Mouse (Mus musculus) small intestine, adult 2 months (tissue): ENCODE measurements around the gene Tfcp2l1. TPM values are rescaled to one million over a fixed set of nuclear protein-coding genes. Genes with fewer than 3 reads are reported as not detected.
A peak's percentile ranks its signal among the peaks of the same experiment; 100 is the strongest.

Experiments
- H3K27ac ChIP-seq: fragments of 200-500 bp; 2 replicates; pipeline ENCODE4 v1.5.1; 2012; ENCODE audit warnings: low read depth, low read length, control low read depth, inconsistent platforms; ENCODE audit not compliant: insufficient read depth
- H3K27me3 ChIP-seq: fragments of 200-500 bp; 2 replicates; pipeline ENCODE4 v1.6.1; 2012; ENCODE audit warnings: mild to moderate bottlenecking, moderate library complexity, low read length, inconsistent platforms; ENCODE audit not compliant: control insufficient read depth, insufficient read depth
- H3K36me3 ChIP-seq: fragments of 200-500 bp; 2 replicates; pipeline ENCODE4 v1.6.1; 2012; ENCODE audit warnings: mild to moderate bottlenecking, low read length, control low read depth, inconsistent platforms; ENCODE audit not compliant: control insufficient read depth, insufficient read depth
- H3K4me1 ChIP-seq: fragments of 200-500 bp; 2 replicates; pipeline ENCODE4 v1.6.1; 2012; ENCODE audit warnings: low read length, inconsistent platforms, mixed read lengths; ENCODE audit not compliant: control insufficient read depth, insufficient read depth, insufficient read length
- H3K4me3 ChIP-seq: fragments of 200-500 bp; 2 replicates; pipeline ENCODE4 v1.5.1; 2012; ENCODE audit warnings: low read depth, mild to moderate bottlenecking, control low read depth, inconsistent platforms, low read length, moderate library complexity
- CTCF ChIP-seq: fragments of 200-500 bp; IDR thresholded peaks from 2 replicates; pipeline ENCODE4 v1.5.1; 2012; ENCODE audit warnings: low read depth, mild to moderate bottlenecking, control low read depth, inconsistent platforms, low read length, moderate library complexity, mixed read lengths; ENCODE audit not compliant: insufficient replicate concordance, insufficient read length; ENCODE audit errors: extremely low read depth
- POLR2A ChIP-seq: fragments of 200-500 bp; IDR thresholded peaks from 2 replicates; pipeline ENCODE4 v1.6.1; 2012; ENCODE audit warnings: low read depth, mild to moderate bottlenecking, control low read depth, inconsistent platforms, low read length, moderate library complexity
- WGBS: fragments of 180-500 bp; shearing (Covaris S2); methylation state at CpG from one replicate; pipeline ENCODE4 v1.1.7; 2018; 5-methylcytosine and 5-hydroxymethylcytosine counted together
- polyA plus RNA-seq: library from polyadenylated mRNA; depleted of rRNA; stranded (reverse); fragments of >200 nt; gene quantifications from 2 replicates; pipeline ENCODE4 v1.2.3, GENCODE M21; 2012

Tfcp2l1 gene
- polyA plus RNA-seq, 1 experiment: 23.3 TPM

DNA sequence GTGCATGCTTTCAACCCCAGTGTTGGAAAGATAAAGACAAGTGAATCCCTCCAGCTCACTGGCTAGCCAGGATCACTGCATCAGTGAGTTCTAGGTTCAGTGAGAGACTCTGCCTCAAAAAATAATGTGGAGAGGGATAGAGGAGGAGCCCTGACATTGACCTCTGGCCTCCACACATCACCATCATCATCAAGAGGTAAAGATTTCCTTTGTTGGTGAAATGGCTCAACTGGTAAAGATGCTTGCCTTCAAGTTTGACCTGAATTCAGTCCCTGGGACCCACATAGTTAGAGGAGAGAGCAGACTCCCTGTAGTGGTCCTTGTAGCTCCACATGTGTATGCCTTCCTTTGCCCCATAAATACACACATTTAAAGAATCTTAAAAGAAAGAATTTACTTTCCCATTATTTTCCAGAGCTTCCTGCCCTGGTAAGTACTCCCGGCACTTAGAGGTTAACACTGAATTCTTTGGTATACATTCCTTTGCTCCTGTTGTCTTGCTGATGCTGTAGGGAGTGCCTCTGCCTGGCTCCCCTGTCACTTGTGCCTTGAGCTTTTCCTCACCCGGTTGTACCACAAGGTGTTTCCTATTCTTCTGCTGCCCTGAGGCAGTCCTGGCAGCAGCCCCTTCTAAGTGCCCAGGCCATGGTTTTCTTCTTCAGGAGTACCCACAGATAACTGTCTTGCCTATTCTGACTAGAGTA, 14.7 kb downstream of the Tfcp2l1 start:
- WGBS: 79% methylated on average over 2 of the region's 2 CpGs
- no peak overlapping the region for H3K4me3 ChIP-seq
- H3K36me3 ChIP-seq: no peaks in the 10 kb centered on the region
- no peaks in the 10 kb centered on the region for H3K27me3 ChIP-seq
- TF ChIP-seq POLR2A: no peak
- TF ChIP-seq CTCF: no peak
- no peak overlapping the region for H3K27ac ChIP-seq
- H3K4me1 ChIP-seq: peaks cover 5% of the 10 kb centered on the region; the same call in 1 of the 2 replicates

GRCm38 (mm10) chr1:118643138-118643979, 15.6 kb downstream of the Tfcp2l1 start:
- TF ChIP-seq CTCF: no peak
- no peak overlapping the region for H3K27ac ChIP-seq

DNA sequence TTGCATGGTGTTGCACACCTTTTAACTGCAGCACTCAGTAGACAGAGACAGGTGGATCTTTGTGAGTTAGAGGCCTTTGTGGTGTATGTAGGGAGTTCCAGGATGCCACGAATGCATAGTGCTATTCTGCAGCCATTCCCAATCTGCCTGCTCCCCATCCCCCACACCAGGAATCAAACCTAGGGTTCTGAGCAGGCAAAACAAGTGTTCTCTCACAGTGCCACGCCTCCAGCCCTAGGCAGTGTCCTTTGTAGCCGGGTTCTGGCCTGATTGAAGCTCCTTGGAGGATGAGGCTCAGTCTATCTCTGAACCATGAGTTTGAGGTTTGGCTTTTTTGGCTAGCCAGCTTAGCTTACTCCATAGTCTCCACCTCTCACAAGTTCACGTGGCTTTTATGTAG, 18.0 kb downstream of the Tfcp2l1 start:
- Histone ChIP-seq H3K27ac (no peak overlapping the region), H3K4me1 (peaks cover 28% of the 10 kb centered on the region; the same call in 1 of the 2 replicates), H3K36me3 (no peaks in the 10 kb centered on the region), H3K27me3 (no peaks in the 10 kb centered on the region), H3K4me3 (no peak overlapping the region)
- 42% methylated on average over 4 of the region's 4 CpGs for WGBS
- TF ChIP-seq POLR2A (no peak), CTCF (no peak)

More at GRCm38 (mm10) chr1:118643138-118643979, 15.6 kb downstream of the Tfcp2l1 start:
- Histone ChIP-seq H3K36me3 (no peaks in the 10 kb centered on the region), H3K4me3 (no peak overlapping the region), H3K27me3 (no peaks in the 10 kb centered on the region), H3K4me1 (peaks cover 11% of the 10 kb centered on the region; the same call in 1 of the 2 replicates)
- WGBS: 26% methylated on average over 9 of the region's 9 CpGs

DNA sequence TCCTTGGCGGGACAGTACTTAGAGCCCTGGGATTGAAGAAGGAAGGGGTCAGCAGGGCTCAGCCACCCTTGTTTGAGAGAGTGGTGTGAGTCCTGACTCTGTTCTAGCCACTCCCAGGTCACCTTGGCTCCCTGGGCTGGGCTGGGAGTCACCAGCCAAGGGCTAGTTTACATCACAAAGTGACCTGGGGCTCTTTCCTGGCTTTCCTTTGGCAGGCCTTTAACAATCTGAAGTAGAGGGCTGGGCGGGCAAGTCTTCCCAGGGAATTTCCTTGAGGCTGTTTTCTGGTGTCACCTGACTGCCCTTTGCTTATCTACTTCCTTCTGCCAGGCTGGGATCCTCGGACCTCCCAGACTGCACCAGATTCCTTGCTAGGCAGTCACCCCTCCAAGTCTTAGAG, 20.3 kb downstream of the Tfcp2l1 start:
- no peaks in the 10 kb centered on the region for H3K27me3 ChIP-seq
- peak overlapping the region; percentile 38; the same call in 1 of the 2 replicates for H3K27ac ChIP-seq
- WGBS: 21% methylated on average over 3 of the region's 3 CpGs
- H3K36me3 ChIP-seq: no peaks in the 10 kb centered on the region
- H3K4me1 ChIP-seq: peaks cover 33% of the 10 kb centered on the region; the same call in 1 of the 2 replicates
- no peak for TF ChIP-seq POLR2A
- TF ChIP-seq CTCF: no peak
- no peak overlapping the region for H3K4me3 ChIP-seq

GRCm38 (mm10) chr1:118649933-118650770, 22.4 kb downstream of the Tfcp2l1 start:
- 21% methylated on average over 9 of the region's 9 CpGs for WGBS
- no peaks in the 10 kb centered on the region for H3K27me3 ChIP-seq
- H3K4me1 ChIP-seq: peaks cover 33% of the 10 kb centered on the region; the same call in 1 of the 2 replicates
- peak overlapping the region; percentile 14 for H3K27ac ChIP-seq
- TF ChIP-seq POLR2A (no peak), CTCF (no peak)
- H3K36me3 ChIP-seq: peaks cover 2% of the 10 kb centered on the region; the same call in 1 of the 2 replicates
- H3K4me3 ChIP-seq: no peak overlapping the region

- peak overlapping the region; percentile 14 for H3K27ac ChIP-seq
- TF ChIP-seq POLR2A: no peak
- no peak for TF ChIP-seq CTCF
These were observed 23.0 kb downstream of the Tfcp2l1 start for GRCm38 (mm10) chr1:118650771-118651080.

More at GRCm38 (mm10) chr1:118650771-118651080, 23.0 kb downstream of the Tfcp2l1 start:
- Histone ChIP-seq H3K4me1 (peaks cover 31% of the 10 kb centered on the region; the same call in 1 of the 2 replicates), H3K4me3 (no peak overlapping the region), H3K36me3 (peaks cover 2% of the 10 kb centered on the region; the same call in 1 of the 2 replicates), H3K27me3 (no peaks in the 10 kb centered on the region)
- 26% methylated on average over 3 of the region's 3 CpGs for WGBS
